Mouse (Mus musculus): Measurements from ENCODE around the gene Ren1.

GRCm38 (mm10) chr1:133409786-133410185, 59.5 kb downstream of the Ren1 start:
- TF ChIP-seq CTCF (conservative IDR thresholded peaks at IDR 0.05; ENCODE audit: insufficient read depth, insufficient read length, low read depth, low read length) (no peak), POLR2A (IDR thresholded peaks at IDR 0.05; ENCODE audit: low read depth, low read length) (no peak)

Measured in kidney, adult 2 months (tissue).